Mouse (Mus musculus): ENCODE measurements around the gene Syt16. TPM values are rescaled to one million over a fixed set of nuclear protein-coding genes. Genes with fewer than 3 reads are reported as not detected.
A peak's percentile ranks its signal among the peaks of the same experiment; 100 is the strongest.

Gene Syt16
- polyA plus RNA-seq, 1 experiment from 2014 or later: 1.1 TPM

DNA sequence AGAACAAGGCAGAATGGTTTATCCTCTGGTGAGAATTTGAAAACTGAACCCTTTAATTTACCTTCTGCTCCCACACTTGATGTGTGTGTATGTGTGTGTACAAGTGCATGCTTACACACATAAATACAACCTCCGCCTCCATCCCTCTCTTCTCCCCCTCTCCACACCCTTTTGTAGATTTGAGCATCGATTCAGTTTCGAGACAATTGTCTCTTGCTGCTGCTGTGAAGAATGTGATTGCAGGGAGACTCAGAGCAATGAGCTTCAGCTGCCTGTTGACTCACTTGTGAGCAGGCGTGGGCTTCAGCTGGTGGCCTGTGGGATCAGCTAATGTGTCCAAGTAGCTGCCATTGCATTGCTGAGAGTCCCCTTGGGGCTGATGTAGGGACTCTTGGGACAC is 46.8 kb downstream of the Syt16 start:
- Histone ChIP-seq H3K9ac (replicated peaks; ENCODE audit: low read length) (no peak overlapping the region), H3K4me3 (ENCODE audit: low read length) (no peak overlapping the region), H3K27ac (ENCODE audit: low read length) (no peak overlapping the region), H3K4me1 (ENCODE audit: insufficient read depth, low read length) (no peaks in the 10 kb centered on the region), H3K9me3 (ENCODE audit: low read length) (no peaks in the 10 kb centered on the region), H3K36me3 (ENCODE audit: insufficient read depth, low read length) (no peaks in the 10 kb centered on the region), H3K27me3 (ENCODE audit: insufficient read depth, low read length) (no peaks in the 10 kb centered on the region), H3K4me2 (replicated peaks; ENCODE audit: low read depth, low read length) (no peak overlapping the region)
- no peak for ATAC-seq (ENCODE audit: low FRiP score, low TSS enrichment)
- WGBS: 92% methylated on average over 4 of the region's 4 CpGs

DNA sequence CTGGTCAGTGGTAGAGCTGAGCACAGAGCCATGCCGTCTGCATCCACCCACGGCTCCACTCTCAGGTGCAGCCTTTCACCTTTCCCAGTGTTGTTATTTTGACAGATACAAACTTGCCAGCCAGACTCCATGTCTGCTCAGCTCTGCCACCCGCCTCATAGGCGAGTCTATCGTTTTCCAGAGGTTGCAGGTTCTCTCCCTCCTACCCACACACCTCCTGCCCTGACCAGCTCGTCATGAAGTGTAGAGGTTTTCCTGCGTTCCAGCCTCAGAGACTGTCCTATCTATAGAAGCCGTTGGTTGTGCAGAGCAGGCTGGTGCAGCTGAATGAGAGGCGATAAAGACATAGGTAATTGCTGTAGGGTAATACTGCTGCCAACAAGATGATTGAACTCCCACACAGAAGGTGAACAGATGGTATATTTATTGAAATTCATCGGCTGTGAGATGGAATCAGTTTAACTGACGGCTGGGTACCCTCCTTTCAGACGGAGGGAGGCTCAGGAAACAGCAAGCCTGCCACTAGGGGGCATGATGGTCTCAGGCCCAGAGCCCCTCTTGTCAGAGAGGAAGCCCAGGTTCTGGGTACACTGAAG is 58.0 kb downstream of the Syt16 start:
- 0 out of 2 replicates have a peak, but pooled peaks have one; percentile 57 for ATAC-seq (ENCODE audit: low FRiP score, low TSS enrichment)
- no peak overlapping the region for H3K27ac ChIP-seq (ENCODE audit: low read length)
- no peaks in the 10 kb centered on the region for H3K36me3 ChIP-seq (ENCODE audit: insufficient read depth, low read length)
- no peaks in the 10 kb centered on the region for H3K9me3 ChIP-seq (ENCODE audit: low read length)
- H3K4me1 ChIP-seq (ENCODE audit: insufficient read depth, low read length): no peaks in the 10 kb centered on the region
- WGBS: 52% methylated on average over 12 of the region's 12 CpGs
- no peak overlapping the region for H3K4me3 ChIP-seq (ENCODE audit: low read length)
- H3K4me2 ChIP-seq (replicated peaks; ENCODE audit: low read depth, low read length): no peak overlapping the region
- H3K9ac ChIP-seq (replicated peaks; ENCODE audit: low read length): no peak overlapping the region
- no peaks in the 10 kb centered on the region for H3K27me3 ChIP-seq (ENCODE audit: insufficient read depth, low read length)

DNA sequence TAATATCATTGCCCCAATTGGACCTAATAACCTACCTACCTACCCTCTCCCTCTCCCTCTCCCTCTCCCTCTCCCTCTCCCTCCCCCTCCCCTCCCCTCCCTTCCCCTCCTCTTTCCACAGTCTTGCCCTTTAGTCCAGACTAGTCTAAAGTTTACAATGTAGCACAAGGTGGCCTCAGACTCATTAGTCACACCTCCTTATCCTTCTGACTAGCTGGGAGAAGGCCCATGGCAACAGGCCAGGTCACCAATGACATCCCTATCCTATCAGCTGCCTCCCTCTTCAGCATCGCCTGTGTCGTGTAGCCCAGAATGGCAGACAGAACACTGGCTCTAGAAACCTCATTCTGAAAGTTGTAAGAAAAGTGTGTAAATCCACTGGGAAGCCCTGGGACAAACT is 58.7 kb downstream of the Syt16 start:
- no peak overlapping the region for H3K4me3 ChIP-seq (ENCODE audit: low read length)
- ATAC-seq (ENCODE audit: low FRiP score, low TSS enrichment): no peak
- H3K36me3 ChIP-seq (ENCODE audit: insufficient read depth, low read length): no peaks in the 10 kb centered on the region
- H3K9me3 ChIP-seq (ENCODE audit: low read length): no peaks in the 10 kb centered on the region
- no peak overlapping the region for H3K4me2 ChIP-seq (replicated peaks; ENCODE audit: low read depth, low read length)
- WGBS: 71% methylated on average over 2 of the region's 2 CpGs
- H3K27ac ChIP-seq (ENCODE audit: low read length): no peak overlapping the region
- H3K4me1 ChIP-seq (ENCODE audit: insufficient read depth, low read length): no peaks in the 10 kb centered on the region
- H3K27me3 ChIP-seq (ENCODE audit: insufficient read depth, low read length): no peaks in the 10 kb centered on the region
- no peak overlapping the region for H3K9ac ChIP-seq (replicated peaks; ENCODE audit: low read length)

DNA sequence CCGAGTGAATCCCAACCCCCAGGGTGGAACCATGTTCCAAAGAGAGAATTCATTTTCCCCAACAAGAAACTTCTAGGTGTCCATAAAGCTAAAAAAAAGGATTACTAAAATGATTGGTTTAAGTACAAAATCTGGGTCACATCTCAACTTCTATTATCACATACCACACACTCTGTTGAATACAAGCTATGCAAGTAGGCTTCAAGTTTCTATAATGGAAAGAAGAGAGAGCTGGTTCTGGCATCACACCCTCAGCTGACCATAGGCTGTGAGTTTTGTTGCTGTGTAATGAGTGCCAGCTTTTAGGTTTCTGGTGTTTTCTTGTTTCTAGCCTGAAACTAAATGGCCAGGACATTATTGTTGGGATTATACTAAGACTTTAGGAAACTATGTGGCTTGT is 65.1 kb downstream of the Syt16 start:
- WGBS: 88% methylated on average over 1 of the region's 1 CpGs
- Histone ChIP-seq H3K4me1 (ENCODE audit: insufficient read depth, low read length) (no peaks in the 10 kb centered on the region), H3K27me3 (ENCODE audit: insufficient read depth, low read length) (no peaks in the 10 kb centered on the region), H3K9me3 (ENCODE audit: low read length) (no peaks in the 10 kb centered on the region), H3K4me3 (ENCODE audit: low read length) (no peak overlapping the region), H3K4me2 (replicated peaks; ENCODE audit: low read depth, low read length) (no peak overlapping the region), H3K9ac (replicated peaks; ENCODE audit: low read length) (no peak overlapping the region), H3K27ac (ENCODE audit: low read length) (no peak overlapping the region), H3K36me3 (ENCODE audit: insufficient read depth, low read length) (no peaks in the 10 kb centered on the region)
- no peak for ATAC-seq (ENCODE audit: low FRiP score, low TSS enrichment)

DNA sequence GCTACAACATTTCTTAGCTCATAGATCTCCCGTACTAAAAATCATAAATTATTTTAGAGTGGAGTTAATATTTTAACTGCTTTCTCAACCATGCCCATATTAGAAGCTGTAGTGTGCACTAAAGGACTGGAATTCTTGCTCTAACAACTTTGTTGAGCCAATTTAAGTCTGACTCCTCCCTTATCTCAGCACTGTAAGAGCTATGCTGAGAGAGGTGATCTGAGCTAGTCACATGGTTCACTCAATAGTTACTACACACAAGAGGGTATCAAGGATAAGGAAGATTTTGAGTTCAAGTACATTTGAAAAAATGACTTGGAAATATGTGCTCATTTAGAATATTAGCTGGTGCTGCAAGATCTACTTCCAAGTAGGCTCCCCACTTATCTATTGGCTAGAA is 71.5 kb downstream of the Syt16 start:
- Histone ChIP-seq H3K4me3 (ENCODE audit: low read length) (no peak overlapping the region), H3K4me1 (ENCODE audit: insufficient read depth, low read length) (no peaks in the 10 kb centered on the region), H3K36me3 (ENCODE audit: insufficient read depth, low read length) (no peaks in the 10 kb centered on the region), H3K27ac (ENCODE audit: low read length) (no peak overlapping the region), H3K9ac (replicated peaks; ENCODE audit: low read length) (no peak overlapping the region), H3K27me3 (ENCODE audit: insufficient read depth, low read length) (no peaks in the 10 kb centered on the region), H3K9me3 (ENCODE audit: low read length) (no peaks in the 10 kb centered on the region), H3K4me2 (replicated peaks; ENCODE audit: low read depth, low read length) (no peak overlapping the region)
- ATAC-seq (ENCODE audit: low FRiP score, low TSS enrichment): no peak
- 61% methylated on average over 1 of the region's 1 CpGs for WGBS

DNA sequence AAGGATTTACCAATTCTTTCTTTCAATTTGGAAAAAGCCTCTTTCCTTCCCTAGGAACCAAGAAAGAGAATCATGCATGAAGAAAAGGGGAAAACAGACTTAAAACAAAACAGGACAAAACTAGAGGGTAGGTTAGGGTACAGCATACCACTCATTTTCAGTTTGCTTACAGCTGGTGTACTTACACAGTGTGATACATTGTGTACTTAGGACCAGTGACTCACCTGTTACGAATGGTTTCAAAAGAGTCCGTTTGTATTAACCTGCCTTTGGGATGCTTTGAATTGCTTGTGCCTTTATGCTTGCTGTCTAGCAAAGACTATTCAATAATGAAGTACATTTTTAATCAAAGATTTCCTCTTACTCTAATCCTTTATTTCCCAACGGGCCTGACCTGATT is 78.1 kb downstream of the Syt16 start:
- no peak for ATAC-seq (ENCODE audit: low FRiP score, low TSS enrichment)
- Histone ChIP-seq H3K9ac (replicated peaks; ENCODE audit: low read length) (no peak overlapping the region), H3K4me2 (replicated peaks; ENCODE audit: low read depth, low read length) (no peak overlapping the region), H3K27me3 (ENCODE audit: insufficient read depth, low read length) (no peaks in the 10 kb centered on the region), H3K27ac (ENCODE audit: low read length) (no peak overlapping the region), H3K9me3 (ENCODE audit: low read length) (no peaks in the 10 kb centered on the region), H3K4me3 (ENCODE audit: low read length) (no peak overlapping the region), H3K4me1 (ENCODE audit: insufficient read depth, low read length) (no peaks in the 10 kb centered on the region), H3K36me3 (ENCODE audit: insufficient read depth, low read length) (no peaks in the 10 kb centered on the region)
- WGBS: 82% methylated on average over 3 of the region's 3 CpGs

DNA sequence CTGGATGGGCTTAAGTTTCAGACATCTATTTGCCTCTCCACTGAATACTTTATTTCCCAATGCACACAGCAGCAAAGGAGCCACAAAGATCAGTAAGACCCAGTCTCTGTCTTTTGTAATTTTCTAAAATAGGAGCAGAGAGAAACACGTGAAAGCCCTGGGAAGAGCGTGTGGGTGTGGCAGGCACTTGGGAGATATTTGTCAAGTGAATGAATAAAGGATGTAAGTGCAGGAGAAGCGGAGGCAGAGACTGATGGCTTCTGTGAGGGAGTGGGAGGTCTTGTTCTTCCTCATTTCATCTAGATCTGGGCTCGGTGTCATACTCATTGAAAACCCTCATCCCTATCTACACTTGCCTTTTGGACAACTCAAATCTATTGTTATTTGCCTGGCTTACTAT is 78.6 kb downstream of the Syt16 start:
- no peak overlapping the region for H3K4me2 ChIP-seq (replicated peaks; ENCODE audit: low read depth, low read length)
- no peaks in the 10 kb centered on the region for H3K4me1 ChIP-seq (ENCODE audit: insufficient read depth, low read length)
- no peak overlapping the region for H3K27ac ChIP-seq (ENCODE audit: low read length)
- no peaks in the 10 kb centered on the region for H3K27me3 ChIP-seq (ENCODE audit: insufficient read depth, low read length)
- no peaks in the 10 kb centered on the region for H3K36me3 ChIP-seq (ENCODE audit: insufficient read depth, low read length)
- H3K9me3 ChIP-seq (ENCODE audit: low read length): no peaks in the 10 kb centered on the region
- H3K9ac ChIP-seq (replicated peaks; ENCODE audit: low read length): no peak overlapping the region
- 44% methylated on average over 4 of the region's 4 CpGs for WGBS
- no peak for ATAC-seq (ENCODE audit: low FRiP score, low TSS enrichment)
- no peak overlapping the region for H3K4me3 ChIP-seq (ENCODE audit: low read length)

DNA sequence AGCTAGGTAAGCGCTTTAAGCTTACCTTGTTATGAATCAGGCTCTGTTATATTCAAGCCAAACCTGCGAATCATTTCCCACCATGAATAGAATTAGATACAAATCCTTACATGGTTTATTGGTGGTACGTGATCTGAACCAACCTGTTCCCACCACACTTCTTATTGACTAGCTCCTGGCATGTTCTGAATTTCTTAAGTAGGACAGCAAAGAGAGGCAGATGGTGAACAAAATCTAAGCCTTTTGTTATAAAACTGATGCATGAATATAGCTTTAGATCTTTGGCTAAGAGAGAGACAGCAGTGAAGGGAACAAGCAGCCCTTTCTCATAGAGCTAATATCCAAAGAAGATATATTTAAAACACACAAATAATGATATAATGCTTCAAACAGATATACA is 83.7 kb downstream of the Syt16 start:
- no peak overlapping the region for H3K4me2 ChIP-seq (replicated peaks; ENCODE audit: low read depth, low read length)
- no peak for ATAC-seq (ENCODE audit: low FRiP score, low TSS enrichment)
- H3K36me3 ChIP-seq (ENCODE audit: insufficient read depth, low read length): no peaks in the 10 kb centered on the region
- WGBS: 90% methylated on average over 3 of the region's 3 CpGs
- H3K9ac ChIP-seq (replicated peaks; ENCODE audit: low read length): no peak overlapping the region
- no peaks in the 10 kb centered on the region for H3K4me1 ChIP-seq (ENCODE audit: insufficient read depth, low read length)
- no peak overlapping the region for H3K4me3 ChIP-seq (ENCODE audit: low read length)
- no peaks in the 10 kb centered on the region for H3K27me3 ChIP-seq (ENCODE audit: insufficient read depth, low read length)
- no peak overlapping the region for H3K27ac ChIP-seq (ENCODE audit: low read length)
- no peaks in the 10 kb centered on the region for H3K9me3 ChIP-seq (ENCODE audit: low read length)

DNA sequence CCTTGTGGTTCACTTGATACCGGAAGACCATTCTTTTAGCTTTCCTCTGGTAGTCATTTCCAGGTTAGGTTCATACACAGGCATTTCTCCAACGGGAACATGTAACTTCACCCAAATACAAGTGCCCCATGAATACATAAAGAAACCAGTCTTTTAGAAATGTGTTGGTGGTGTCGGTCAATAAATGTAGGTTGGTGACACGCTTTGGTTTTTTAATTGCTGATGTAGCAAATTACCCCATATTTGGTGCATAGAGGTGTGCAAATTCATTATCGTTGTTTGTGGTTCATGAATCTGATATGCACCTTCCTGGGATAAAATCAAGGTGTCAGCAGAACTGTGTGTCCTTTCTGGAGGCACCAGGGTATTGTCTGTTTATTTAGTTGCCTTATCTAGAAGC is 86.9 kb downstream of the Syt16 start:
- no peaks in the 10 kb centered on the region for H3K9me3 ChIP-seq (ENCODE audit: low read length)
- H3K36me3 ChIP-seq (ENCODE audit: insufficient read depth, low read length): no peaks in the 10 kb centered on the region
- no peaks in the 10 kb centered on the region for H3K27me3 ChIP-seq (ENCODE audit: insufficient read depth, low read length)
- no peak overlapping the region for H3K4me2 ChIP-seq (replicated peaks; ENCODE audit: low read depth, low read length)
- H3K4me1 ChIP-seq (ENCODE audit: insufficient read depth, low read length): peaks cover 7% of the 10 kb centered on the region; the same call in 1 of the 2 replicates
- ATAC-seq (ENCODE audit: low FRiP score, low TSS enrichment): no peak
- H3K27ac ChIP-seq (ENCODE audit: low read length): no peak overlapping the region
- no peak overlapping the region for H3K9ac ChIP-seq (replicated peaks; ENCODE audit: low read length)
- no peak overlapping the region for H3K4me3 ChIP-seq (ENCODE audit: low read length)
- WGBS: 98% methylated on average over 5 of the region's 5 CpGs

DNA sequence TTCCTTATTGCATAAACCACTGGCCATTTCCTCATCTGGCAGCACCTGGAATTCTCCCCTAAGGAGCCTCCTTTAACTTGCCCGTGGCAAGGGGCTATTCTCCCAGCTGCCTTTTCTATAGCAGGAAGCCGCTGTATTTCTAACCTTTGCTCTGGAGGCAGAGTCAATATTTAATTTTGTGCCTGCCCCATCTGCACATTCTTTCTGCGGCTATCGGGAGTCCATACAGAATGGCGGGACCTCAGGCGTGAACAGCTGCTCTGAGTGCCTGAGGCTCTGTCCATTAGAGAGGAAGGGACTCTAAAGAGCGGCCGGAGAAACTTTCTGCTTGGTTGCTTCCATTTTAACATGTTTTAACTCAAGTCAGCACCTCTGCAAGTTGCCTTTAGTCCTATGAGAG is 89.6 kb downstream of the Syt16 start:
- WGBS: 29% methylated on average over 8 of the region's 8 CpGs
- Histone ChIP-seq H3K27me3 (ENCODE audit: insufficient read depth, low read length) (no peaks in the 10 kb centered on the region), H3K9ac (replicated peaks; ENCODE audit: low read length) (no peak overlapping the region), H3K4me3 (ENCODE audit: low read length) (no peak overlapping the region), H3K36me3 (ENCODE audit: insufficient read depth, low read length) (no peaks in the 10 kb centered on the region), H3K4me1 (ENCODE audit: insufficient read depth, low read length) (peaks cover 7% of the 10 kb centered on the region; the same call in 1 of the 2 replicates), H3K4me2 (replicated peaks; ENCODE audit: low read depth, low read length) (no peak overlapping the region), H3K9me3 (ENCODE audit: low read length) (no peaks in the 10 kb centered on the region), H3K27ac (ENCODE audit: low read length) (peak overlapping the region; percentile 37; the same call in 1 of the 2 replicates)
- ATAC-seq (ENCODE audit: low FRiP score, low TSS enrichment): peak; percentile 94

Measured in kidney, embryonic 16.5 days (tissue).